Mouse (Mus musculus) C2C12 (cell line): ENCODE measurements around the gene Mllt3. TPM values are rescaled to one million over a fixed set of nuclear protein-coding genes. Genes with fewer than 3 reads are reported as not detected.

ENCODE experiments used
- H3K27me3 ChIP-seq: one replicate; pipeline ENCODE4 v1.6.1; 2011; ENCODE audit not compliant: control insufficient read depth, insufficient read depth, insufficient read length
- H3K36me3 ChIP-seq: one replicate; pipeline ENCODE4 v1.6.1; 2011; ENCODE audit not compliant: control insufficient read depth, insufficient read depth
- H3K4me3 ChIP-seq: one replicate; pipeline ENCODE4 v1.5.1; 2011; ENCODE audit warnings: mild to moderate bottlenecking, control low read depth; ENCODE audit not compliant: poor library complexity, insufficient read depth, severe bottlenecking
- H3K79me2 ChIP-seq: one replicate; pipeline ENCODE4 v1.6.1; 2011; ENCODE audit not compliant: control insufficient read depth, insufficient read depth
- H3K79me3 ChIP-seq: one replicate; pipeline ENCODE4 v1.6.1; 2011; ENCODE audit warnings: low read depth, control low read depth
- H3ac ChIP-seq: one replicate; pipeline ENCODE3; 2011; ENCODE audit warnings: low read depth; ENCODE audit not compliant: control insufficient read depth, insufficient read length
- CEBPB ChIP-seq: IDR thresholded peaks from one replicate; pipeline ENCODE4 v1.6.1; 2011; ENCODE audit warnings: low read depth, mild to moderate bottlenecking, control low read depth, moderate library complexity
- CTCF ChIP-seq: IDR thresholded peaks from one replicate; pipeline ENCODE4 v1.5.1; 2011; ENCODE audit not compliant: control insufficient read depth, insufficient read depth, insufficient read length
- FOSL1 ChIP-seq: IDR thresholded peaks from one replicate; pipeline ENCODE4 v1.8.0; 2011; ENCODE audit warnings: mild to moderate bottlenecking, low read length; ENCODE audit not compliant: poor library complexity, insufficient read depth, severe bottlenecking
- MAX ChIP-seq: IDR thresholded peaks from one replicate; pipeline ENCODE4 v1.6.1; 2011; ENCODE audit warnings: mild to moderate bottlenecking, control low read depth
- MYOD1 ChIP-seq: IDR thresholded peaks from one replicate; pipeline ENCODE4 v1.6.1; 2011; ENCODE audit warnings: low read depth; ENCODE audit not compliant: control insufficient read depth, insufficient read length
- MYOG ChIP-seq: IDR thresholded peaks from one replicate; pipeline ENCODE4 v1.6.1; 2011; ENCODE audit not compliant: control insufficient read depth, insufficient read length; ENCODE audit errors: extremely low read depth
- USF1 ChIP-seq: IDR thresholded peaks from one replicate; pipeline ENCODE4 v1.6.1; 2011; ENCODE audit warnings: low read depth, mild to moderate bottlenecking, control low read depth, moderate library complexity
- polyA plus RNA-seq: library from polyadenylated mRNA; unstranded; fragments of >200 nt; fragmentation: generic; extraction: Trizol; gene quantifications from one replicate; pipeline ENCODE4 v1.2.1, GENCODE M21; 2012; ENCODE audit warnings: missing spikeins

Mllt3 gene
- polyA plus RNA-seq, 1 experiment = 8.1 TPM

GRCm38 (mm10) chr4:87863212-87863611 lies 170.0 kb downstream of the Mllt3 start:
- no peak for TF ChIP-seq MYOG
- TF ChIP-seq CEBPB = no peak
- no peak for TF ChIP-seq CTCF
- no peak for TF ChIP-seq USF1
- no peak for TF ChIP-seq FOSL1
- no peak for TF ChIP-seq MYOD1
- TF ChIP-seq MAX = no peak
- Histone ChIP-seq H3ac (no peak overlapping the region), H3K79me2 (no peaks in the 10 kb centered on the region), H3K27me3 (no peaks in the 10 kb centered on the region), H3K36me3 (no peaks in the 10 kb centered on the region), H3K4me3 (no peak overlapping the region), H3K79me3 (no peaks in the 10 kb centered on the region)

- no peaks in the 10 kb centered on the region for H3K27me3 ChIP-seq
- H3ac ChIP-seq = no peak overlapping the region
- H3K36me3 ChIP-seq = no peaks in the 10 kb centered on the region
- no peak overlapping the region for H3K4me3 ChIP-seq
- H3K79me3 ChIP-seq = no peaks in the 10 kb centered on the region
- TF ChIP-seq CEBPB (no peak), MYOG (no peak), MYOD1 (no peak), MAX (no peak), CTCF (no peak), FOSL1 (no peak), USF1 (no peak)
- no peaks in the 10 kb centered on the region for H3K79me2 ChIP-seq
These were observed 172.4 kb downstream of the Mllt3 start for GRCm38 (mm10) chr4:87860723-87861122.

- no peak overlapping the region for H3ac ChIP-seq
- H3K4me3 ChIP-seq = no peak overlapping the region
- TF ChIP-seq CEBPB (no peak), MAX (no peak), MYOD1 (no peak), USF1 (no peak), CTCF (no peak), FOSL1 (no peak), MYOG (no peak)
- no peaks in the 10 kb centered on the region for H3K79me2 ChIP-seq
- H3K79me3 ChIP-seq = no peaks in the 10 kb centered on the region
- no peaks in the 10 kb centered on the region for H3K36me3 ChIP-seq
- H3K27me3 ChIP-seq = no peaks in the 10 kb centered on the region
These were observed 174.0 kb downstream of the Mllt3 start for GRCm38 (mm10) chr4:87859148-87859547.

- no peak overlapping the region for H3K4me3 ChIP-seq
- H3K79me2 ChIP-seq = no peaks in the 10 kb centered on the region
- H3ac ChIP-seq = no peak overlapping the region
- H3K36me3 ChIP-seq = no peaks in the 10 kb centered on the region
- no peaks in the 10 kb centered on the region for H3K79me3 ChIP-seq
- H3K27me3 ChIP-seq = no peaks in the 10 kb centered on the region
- TF ChIP-seq CEBPB (no peak), CTCF (no peak), MAX (no peak), USF1 (no peak), FOSL1 (no peak), MYOD1 (no peak), MYOG (no peak)
These were observed 175.2 kb downstream of the Mllt3 start for GRCm38 (mm10) chr4:87857982-87858381.

GRCm38 (mm10) chr4:87852461-87852860 lies 180.7 kb downstream of the Mllt3 start:
- Histone ChIP-seq H3K79me2 (no peaks in the 10 kb centered on the region), H3K79me3 (no peaks in the 10 kb centered on the region), H3ac (no peak overlapping the region), H3K27me3 (no peaks in the 10 kb centered on the region), H3K4me3 (no peak overlapping the region), H3K36me3 (no peaks in the 10 kb centered on the region)
- no peak for TF ChIP-seq USF1
- peak; percentile 24 for TF ChIP-seq FOSL1

GRCm38 (mm10) chr4:87850051-87850450 lies 183.1 kb downstream of the Mllt3 start:
- Histone ChIP-seq H3K27me3 (no peaks in the 10 kb centered on the region), H3K79me3 (no peaks in the 10 kb centered on the region), H3ac (no peak overlapping the region), H3K79me2 (no peaks in the 10 kb centered on the region), H3K36me3 (no peaks in the 10 kb centered on the region), H3K4me3 (no peak overlapping the region)
- TF ChIP-seq FOSL1 (no peak), MYOG (no peak), CTCF (no peak), MYOD1 (no peak), CEBPB (no peak), USF1 (no peak), MAX (no peak)
